Mouse (Mus musculus) spleen, adult 12 weeks (tissue): Measurements from ENCODE around the gene Pde1b.

Experiments used
- DNase-seq: peaks from one replicate; pipeline ENCODE4 v3.0.0; 2022; ENCODE audit warnings: low spot score

The Pde1b gene

GRCm38 (mm10) chr15:103502435-103503250, at the start of gene Pde1b:
Pde1b (plus strand) TSS chr15:103503034.
- DNase-seq = no peak

GRCm38 (mm10) chr15:103453551-103454218, 49.1 kb upstream of the Pde1b start, which contains the start of gene Nckap1l:
Nckap1l (plus strand) TSS chr15:103453794.
- peak; percentile 63 for DNase-seq

GRCm38 (mm10) chr15:103454449-103454848, 48.4 kb upstream of the Pde1b start:
- DNase-seq = no peak

DNA sequence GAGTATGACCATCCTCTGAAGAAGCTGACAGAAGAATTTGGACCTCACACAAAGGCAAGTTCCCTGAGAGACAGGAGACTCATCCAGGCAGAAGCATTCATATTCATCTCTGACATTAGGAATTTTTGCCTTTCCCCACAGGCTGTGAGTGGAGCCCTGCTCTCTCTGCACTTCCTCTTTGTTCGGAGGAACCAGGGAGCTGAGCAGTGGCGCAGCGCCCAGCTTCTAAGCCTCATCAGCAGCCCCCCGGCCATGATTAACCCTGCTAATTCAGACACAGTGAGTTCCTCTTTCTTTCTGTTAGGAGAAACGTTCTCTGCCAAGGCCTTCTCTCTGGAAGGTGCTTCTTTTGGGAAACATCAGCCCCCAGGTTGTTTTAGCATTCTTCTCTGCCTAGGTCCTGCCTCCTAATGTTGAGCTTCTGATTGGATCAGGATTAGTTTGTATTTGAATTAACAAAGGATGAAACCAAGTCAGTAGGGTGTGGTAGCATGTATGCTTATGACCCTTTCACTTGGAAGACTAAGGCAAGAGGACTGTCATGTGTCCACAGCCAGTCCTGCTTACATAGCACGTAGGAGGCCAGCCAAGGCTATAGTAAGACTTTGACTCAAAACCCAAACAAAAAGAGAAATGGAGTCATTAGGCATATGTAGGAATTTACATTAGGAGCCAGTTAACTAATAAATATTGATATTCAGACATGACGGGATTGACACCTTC, 40.1 kb upstream of the Pde1b start:
- DNase-seq = no peak

GRCm38 (mm10) chr15:103471488-103472194, 31.2 kb upstream of the Pde1b start:
- no peak for DNase-seq

DNA sequence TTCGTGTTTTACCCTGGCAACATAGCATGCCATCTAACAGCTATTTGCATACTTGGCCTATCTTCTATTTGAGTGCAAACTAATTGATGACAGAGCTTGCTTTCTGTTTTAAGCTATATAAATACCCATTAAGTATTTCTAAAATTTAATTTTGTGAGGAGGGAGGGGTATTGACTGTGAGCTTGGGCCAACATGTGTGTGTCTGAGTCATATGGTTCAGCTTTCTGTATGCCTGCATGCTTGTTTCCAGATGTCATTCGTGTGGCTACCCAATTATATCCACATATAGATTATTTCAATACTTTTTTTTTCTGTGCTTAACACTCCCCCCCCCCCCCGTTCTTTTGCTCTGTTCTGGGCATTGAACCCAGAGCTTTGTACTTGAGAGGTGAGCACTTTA, 30.6 kb upstream of the Pde1b start:
- no peak for DNase-seq

DNA sequence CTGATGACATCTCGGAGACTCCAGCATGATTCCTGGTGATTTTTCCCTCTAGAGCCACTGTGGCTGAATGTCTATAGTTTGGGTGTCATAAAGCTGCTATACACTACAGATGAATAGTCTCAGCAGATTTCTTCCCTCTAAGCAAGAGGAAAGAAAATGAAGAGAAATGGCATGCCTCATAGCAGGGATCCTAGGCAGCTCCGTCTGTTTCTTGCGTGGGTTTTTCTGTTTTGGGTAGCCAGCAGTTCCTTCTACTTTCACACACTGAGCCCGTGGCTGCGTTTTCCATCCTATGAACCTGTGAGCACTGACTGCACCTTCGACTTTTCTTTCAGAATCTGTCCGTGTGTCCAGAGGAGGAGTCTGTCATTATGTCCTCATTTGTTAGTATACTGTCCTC, 29.7 kb upstream of the Pde1b start:
- no peak for DNase-seq

DNA sequence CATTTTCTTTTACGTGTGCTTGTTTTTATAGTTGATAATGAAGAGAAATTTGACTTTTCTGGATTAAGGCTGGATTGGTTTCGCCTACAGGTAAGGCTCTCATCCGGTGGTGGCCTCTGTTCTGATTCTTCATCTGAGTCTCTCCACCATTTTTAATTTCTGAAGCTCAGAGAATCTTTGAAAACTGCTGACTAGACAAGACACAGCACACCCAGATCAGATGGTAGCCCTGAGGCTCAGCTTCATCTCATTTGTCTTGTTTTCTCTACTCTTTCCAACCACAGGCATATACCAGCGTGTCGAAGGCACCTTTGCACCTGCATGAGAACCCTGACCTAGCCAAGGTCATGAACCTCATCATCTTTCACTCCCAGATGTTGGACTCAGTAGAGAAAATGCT, 29.1 kb upstream of the Pde1b start:
- DNase-seq = no peak

GRCm38 (mm10) chr15:103479080-103479606, 23.7 kb upstream of the Pde1b start:
- DNase-seq = no peak

DNA sequence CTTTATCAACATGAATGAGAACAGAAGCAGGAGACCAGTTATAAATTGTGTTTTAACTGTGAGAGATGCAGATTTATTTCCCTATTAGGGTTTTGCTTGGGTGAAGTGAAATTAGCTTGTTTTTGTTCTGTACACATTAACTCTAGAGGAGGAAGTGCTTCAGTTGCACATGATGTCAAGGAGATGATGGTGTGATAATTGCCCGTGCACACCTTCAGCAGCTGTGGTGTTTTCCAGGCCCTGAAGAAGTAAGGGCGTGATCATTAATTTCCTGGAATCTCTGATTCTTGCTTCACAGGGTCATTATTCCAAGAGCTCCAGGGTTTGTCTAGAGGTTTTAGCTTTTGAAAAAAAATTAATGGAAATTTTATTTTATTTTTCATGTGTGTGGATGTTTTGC, 22.7 kb upstream of the Pde1b start:
- DNase-seq = no peak

GRCm38 (mm10) chr15:103482488-103482887, 20.3 kb upstream of the Pde1b start:
- no peak for DNase-seq

- no peak for DNase-seq
These were observed 18.3 kb upstream of the Pde1b start for GRCm38 (mm10) chr15:103484490-103484889.

DNA sequence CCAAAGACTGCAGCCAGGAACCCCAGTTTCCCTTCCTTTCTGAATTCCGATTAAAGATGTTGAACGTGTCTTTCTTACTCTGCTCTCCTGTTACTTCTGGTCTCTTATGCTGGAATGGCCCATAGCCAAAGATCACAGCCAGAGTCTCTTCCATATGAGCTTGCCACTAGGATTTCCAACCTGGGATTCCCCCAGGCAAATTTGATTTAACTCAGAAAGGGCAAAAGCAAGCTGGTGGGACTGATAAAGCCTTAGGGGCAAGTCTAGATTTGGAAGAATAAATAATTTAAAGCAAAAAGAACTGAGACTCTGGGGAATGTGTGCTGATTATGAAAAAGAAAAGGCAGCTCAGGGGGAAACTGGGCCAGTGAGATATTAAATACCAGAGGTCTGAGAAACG, 17.7 kb upstream of the Pde1b start:
- no peak for DNase-seq

DNA sequence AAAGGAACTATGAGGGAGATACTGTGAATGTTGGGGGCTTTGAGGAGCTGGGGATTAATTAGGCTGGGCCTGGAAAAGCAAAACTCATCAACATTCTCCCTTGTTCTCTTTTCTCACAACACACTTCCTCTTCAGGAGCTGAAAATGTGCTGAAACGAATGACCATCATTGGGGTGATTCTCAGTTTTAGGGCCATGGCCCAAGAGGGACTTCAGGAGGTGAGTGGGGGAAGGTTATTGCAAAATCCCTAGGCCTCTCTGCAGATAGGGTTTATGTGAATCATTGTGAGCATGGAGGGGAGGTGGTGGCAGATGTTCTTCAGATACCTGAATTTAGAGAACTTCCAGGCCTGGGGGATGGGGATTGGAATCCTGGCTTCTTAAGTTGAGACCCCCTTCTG, 16.2 kb upstream of the Pde1b start:
- DNase-seq = no peak

- DNase-seq = no peak
These were observed 14.5 kb upstream of the Pde1b start for GRCm38 (mm10) chr15:103488336-103488735.

DNA sequence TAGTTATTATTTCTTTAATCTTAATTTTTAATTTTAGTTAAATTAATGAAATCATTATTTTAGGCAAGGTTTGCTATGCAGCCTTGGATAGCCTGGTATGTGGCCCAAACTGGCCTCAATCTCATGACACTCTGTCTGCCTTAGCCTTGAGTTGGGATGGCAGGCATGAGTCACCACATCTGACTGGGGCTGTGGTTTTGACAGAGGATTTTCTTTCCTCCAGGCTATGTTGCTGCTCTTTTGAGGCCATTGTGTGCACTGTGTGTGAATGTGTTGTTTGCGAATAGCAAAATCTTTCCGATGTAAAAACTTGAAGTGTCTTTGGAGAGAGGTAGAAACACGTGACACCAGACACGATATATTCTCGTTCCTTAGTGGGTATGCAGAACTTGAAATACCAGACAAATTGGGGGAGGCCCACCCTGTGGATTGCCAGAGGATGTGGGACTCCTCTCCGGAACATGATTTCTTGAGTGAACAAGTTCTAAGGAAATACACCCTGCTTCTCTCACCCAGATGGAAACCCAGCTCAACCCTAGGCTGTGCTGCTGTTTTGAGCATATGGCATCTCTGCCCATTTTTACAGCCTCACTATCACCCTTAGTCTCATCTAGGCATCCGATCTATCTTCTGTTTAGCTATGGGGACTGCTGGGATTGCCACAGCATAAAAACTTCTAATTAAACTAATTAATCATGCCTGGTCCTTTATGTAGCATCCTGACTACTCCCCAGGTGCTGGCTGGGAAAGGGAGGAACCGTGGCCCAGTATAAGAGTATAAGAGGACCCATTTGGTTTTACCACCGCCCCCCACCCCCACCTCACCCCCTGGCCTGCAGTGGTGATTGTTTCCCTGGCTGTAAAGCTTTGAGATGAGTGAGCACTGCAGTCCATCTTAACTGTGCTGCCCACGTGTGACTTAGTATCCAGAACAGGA, 6.4 kb upstream of the Pde1b start:
- no peak for DNase-seq

DNA sequence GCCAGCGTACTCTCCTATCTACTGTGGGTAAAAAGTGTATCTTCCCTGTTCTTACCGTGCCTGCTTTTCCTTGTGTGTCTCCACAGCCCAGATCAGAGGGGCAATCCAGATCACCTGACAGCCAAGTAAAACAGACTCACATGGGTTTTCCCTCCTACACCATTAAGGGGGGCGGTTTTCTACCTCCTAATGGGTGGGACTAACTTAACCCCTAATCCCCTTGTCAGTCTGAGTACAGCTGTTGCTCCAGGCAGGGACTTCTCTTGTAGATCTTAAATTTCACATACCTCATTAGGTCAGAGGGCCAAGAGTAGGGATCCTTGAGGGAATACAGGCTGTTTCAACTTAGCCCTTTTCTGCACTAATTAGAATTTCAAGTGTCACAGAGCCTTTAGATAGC, 4.7 kb upstream of the Pde1b start:
- no peak for DNase-seq

DNA sequence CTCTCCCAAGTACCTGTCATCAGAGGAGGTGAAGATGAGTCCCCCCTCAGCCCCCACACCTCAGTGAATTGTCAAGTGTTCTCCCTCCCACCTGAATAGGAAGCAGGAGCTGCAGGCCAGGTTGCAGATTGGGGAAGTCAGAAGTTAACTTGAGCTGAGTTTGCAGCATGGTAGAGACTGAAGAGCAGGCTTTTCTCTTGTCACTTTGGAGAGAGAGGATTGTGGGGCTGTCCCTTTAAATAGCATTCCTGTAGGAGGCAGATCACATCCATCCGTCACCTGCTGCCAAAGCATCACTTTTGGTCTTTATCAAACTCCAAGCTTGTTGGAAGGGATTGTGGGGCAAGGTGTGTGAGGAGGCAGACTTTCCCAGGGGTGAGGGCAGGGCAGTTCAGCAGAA, 2.1 kb upstream of the Pde1b start:
- no peak for DNase-seq

- DNase-seq = no peak
These were observed 1.6 kb upstream of the Pde1b start for GRCm38 (mm10) chr15:103501186-103501585.

DNA sequence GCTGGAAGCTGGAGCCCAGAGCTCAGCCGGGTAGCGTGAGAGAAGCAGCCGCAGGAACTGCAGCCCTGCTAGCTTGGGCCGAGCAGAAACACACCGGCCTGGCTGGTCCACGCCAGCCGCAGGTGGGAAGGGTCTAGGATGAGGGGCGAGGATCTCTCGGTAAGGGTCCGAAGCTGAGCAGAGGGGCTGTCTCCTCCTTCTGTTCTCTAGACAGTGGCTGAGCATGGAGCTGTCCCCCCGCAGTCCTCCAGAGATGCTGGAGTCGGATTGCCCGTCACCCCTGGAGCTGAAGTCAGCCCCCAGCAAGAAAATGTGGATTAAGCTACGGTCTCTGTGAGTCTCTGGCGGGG, 392 bp downstream of the Pde1b start:
- no peak for DNase-seq

- DNase-seq = no peak
These were observed 826 bp downstream of the Pde1b start for GRCm38 (mm10) chr15:103503660-103504059.
